Mouse (Mus musculus): ENCODE results near the gene Rdh16f2.
"Not testable (repeated sequence)": the region's sequence is repeated elsewhere in the genome, so short reads cannot be mapped to it uniquely, and the experiment has no call there.

Rdh16f2 gene

DNA sequence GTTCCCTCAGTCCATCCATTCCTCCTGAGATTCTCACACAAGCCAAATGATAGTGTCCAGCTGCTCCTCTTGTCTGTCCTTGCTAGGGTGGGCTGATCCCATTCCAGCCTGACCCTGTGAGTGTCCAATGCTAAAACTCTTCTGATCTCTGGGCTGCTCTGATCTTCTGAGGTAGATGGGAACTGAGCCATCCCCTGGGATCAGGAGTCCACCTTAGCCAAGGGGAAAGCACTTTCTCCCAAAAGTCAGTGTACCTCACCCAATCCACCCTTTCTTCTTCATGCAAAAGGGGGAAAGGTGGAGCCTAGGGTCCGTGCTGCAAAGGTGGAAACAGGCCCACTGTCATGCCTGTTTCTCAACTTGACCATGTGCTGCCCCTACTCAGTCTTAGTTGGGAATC, 25.2 kb downstream of the Rdh16f2 start:
- no peak for DNase-seq (ENCODE audit: low spot score)

DNA sequence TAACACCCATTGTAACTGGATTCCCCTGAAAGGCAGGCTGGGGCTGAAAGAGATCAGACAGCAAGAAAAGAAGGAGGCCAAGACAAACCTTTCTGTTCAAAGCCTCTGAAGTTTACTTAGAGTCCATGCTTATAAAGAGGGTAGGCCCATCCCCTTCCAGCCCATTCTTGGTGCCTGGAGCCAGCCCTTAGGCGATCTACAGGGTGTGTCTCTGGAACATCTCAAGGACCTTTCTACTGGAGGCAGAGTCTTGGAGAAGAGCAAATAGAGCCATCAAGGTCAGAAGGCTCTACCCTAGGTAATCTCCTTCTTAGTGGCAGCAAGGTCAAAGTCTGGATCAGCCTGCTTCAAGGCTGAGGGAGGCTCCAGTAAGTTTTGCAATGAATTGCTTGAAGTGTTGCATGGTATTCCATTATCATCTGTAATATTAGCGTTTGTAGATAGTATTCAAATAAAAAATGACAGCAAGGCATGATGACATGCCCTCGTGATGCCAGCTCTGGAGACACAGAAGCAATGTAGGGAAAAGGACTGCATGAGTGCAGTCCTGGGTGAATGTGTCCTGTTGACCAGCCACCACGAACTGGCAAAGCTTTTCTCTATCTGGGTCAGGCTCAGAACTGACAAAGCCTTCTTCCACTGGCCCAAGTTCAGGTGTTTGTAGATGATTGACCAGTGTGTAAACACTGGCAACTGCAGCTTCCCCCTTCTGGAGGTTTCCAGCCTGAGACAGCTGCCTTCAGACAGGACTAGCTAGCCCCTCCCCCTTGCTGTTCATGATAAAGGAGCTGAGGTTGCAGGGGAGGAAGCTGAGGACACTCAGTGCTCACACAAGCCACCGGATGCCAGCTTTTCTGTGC, 27.1 kb downstream of the Rdh16f2 start:
- DNase-seq (ENCODE audit: low spot score), result not testable (repeated sequence)

DNA sequence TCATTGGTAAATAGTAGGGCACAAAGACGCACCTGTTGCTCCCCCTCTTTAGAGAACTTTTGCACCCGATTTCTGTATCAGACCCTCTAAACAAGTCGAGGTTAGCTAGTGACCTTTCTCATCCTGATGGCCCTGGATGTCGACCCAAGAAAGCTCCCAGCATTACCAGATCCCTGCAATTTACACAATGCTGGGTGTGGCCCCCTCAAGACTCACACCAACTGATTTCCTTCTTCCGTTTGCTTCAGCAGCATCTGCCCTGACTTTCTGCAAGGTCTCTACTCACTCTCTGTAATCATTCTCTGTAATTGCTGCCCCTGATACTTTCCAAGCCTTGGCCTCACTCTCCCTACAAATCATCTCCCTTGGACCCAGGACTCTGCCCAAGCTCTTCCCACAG, 30.4 kb downstream of the Rdh16f2 start:
- no peak for DNase-seq (ENCODE audit: low spot score)

DNA sequence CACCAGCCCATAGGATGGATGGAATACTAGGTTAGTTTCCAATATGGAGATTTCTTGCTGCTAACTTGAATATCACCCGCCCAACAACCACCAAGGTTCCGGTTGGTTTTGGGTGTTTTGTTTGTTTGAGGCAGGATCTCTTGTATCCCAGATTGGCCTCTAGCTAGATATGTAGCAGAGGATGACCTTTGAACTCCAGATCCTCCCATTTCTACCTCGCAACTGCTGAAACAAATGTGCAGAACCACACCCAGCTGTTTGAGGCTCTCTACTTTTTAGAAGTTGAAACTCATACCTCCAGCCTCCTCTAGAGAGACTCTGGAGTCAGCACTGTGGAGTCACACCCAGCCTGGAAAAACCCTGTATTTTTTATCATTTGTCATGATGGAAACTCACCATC, 31.2 kb downstream of the Rdh16f2 start:
- no peak for DNase-seq (ENCODE audit: low spot score)

DNA sequence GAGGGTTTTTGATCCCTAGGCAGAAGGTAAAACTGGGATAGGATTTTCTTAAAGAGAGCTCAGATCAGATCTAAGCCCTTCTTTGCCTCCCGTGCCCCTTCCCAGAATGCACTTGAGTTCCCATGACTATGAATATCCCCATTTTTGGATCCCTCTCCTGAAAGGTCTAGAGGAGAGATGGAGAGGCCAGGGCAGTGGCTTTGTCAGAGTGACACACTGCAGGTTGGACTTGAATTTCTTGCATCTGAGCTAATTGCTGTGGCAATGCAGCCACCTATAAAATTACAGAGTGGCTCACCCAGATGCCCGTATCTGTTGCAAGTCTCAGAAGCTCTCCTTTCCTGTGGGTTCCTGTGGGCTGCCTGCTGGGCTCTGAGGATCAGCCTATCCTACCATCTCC, 31.9 kb downstream of the Rdh16f2 start, which contains the start of gene Sdr9c7:
Gene Sdr9c7 (plus strand): TSS at position 301 of the 400 bp plus-strand sequence.
- DNase-seq (ENCODE audit: low spot score), result no peak

DNA sequence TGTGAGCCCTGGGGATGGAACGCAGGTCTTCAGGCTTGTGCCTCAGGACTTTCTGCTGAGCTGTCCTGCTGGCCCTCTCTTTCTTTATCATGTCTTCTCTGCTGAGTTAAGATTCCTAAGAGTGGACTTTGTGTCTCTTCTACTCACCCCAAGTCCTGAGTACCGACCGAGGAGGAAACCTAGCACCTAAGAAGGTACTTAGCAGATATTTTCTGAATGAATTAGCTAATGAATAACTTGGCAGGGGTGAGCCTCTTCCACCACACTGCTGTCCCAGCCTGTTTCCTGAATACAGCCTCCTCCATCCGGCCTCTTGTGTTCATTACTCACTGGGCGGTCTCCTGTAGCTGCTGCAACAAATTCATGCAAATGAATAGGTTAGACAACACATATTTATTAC, 33.5 kb downstream of the Rdh16f2 start:
- DNase-seq (ENCODE audit: low spot score), result no peak

DNA sequence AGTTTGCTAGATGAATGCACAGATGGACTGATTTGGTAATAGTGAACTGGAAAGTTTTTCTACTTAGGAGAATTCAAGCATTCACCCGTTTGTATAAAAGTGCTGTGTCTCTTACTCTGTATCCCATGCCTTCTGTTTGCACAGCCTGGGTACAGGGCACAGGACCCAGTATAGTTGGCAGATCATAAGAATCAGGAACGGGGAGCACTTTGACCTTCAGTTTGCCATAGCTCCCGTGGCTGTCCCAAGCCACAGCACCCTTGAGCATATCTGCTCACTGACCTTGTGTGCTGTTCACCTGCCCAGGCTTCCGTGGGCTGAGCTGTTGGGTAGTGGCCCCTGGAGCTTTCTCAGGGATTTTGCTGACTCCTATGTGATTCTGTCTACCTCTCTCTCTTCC, 35.5 kb downstream of the Rdh16f2 start:
- DNase-seq (ENCODE audit: low spot score), result no peak

DNA sequence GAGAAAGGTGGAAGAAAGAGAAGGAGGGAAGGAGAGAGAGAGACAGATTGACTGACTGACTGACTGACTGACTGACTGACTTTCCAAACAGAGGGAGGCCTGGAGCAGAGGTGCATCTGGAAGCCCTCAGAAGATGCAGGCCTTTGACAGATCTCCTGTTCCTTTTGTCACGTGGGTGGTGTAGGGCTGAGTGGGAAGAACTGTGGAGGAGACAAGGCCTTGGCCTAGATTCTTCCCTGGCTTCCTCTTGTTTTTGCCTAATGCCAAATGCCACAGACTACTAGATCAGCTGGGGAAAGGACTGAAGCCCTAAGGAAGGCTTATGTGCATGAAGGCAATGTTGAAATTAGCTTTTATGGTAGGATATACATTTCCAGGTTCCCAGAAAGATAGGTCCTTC, 36.8 kb downstream of the Rdh16f2 start:
- DNase-seq (ENCODE audit: low spot score), result no peak

DNA sequence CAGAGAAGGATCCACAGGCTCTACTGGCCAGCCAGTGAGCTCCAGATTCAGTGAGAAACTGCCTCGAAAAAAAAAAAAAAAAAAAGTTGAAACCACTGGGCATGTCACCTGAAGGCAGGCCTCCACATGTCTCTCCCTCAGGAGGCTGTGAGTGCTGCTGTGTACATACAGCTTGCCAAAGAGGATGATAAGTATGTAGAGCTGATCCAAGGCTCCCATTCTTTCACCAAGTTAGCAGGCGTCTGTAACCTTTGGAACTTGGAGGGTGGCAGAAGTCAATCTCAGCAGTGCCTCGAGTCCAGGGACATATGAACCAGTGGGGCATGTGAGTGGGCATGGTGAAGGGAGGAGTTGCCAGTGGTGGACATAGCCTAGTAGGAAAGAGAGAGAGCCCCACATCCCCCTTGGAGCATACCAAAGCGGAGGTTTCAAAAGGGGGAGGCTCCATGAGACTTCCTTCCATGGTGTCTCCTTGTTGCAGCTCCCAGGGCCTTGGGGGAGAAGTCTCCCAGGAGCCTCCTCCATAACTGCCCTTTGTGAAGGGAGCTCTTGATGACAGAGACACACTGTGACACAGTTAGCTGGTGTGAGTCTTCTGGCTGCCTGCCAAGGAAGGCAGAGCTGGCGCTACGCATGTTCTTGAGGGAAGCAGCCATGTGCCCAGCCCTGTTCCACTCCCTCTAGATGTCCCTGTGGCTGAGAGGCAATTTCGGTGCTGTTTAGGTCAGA, 38.6 kb downstream of the Rdh16f2 start:
- no peak for DNase-seq (ENCODE audit: low spot score)

DNA sequence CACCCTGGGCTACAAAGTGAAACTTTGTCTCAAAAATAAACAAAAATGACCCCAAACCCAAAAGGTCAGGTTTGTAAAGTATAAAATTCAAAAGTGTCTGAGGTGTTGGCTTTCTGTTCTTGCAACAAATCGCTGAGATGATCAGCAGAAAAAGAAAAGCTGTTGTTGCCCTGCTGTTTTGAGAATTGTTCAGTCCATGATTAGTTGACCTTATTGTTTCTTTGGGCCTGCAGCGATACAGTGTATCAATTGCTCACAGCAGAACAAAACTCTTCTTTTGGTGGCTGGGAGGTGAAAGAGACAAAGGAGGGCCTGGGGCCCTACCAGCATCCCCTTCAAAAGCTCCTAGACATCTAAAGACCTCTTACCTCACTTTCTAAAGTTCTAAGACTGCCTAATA, 39.9 kb downstream of the Rdh16f2 start:
- no peak for DNase-seq (ENCODE audit: low spot score)

DNA sequence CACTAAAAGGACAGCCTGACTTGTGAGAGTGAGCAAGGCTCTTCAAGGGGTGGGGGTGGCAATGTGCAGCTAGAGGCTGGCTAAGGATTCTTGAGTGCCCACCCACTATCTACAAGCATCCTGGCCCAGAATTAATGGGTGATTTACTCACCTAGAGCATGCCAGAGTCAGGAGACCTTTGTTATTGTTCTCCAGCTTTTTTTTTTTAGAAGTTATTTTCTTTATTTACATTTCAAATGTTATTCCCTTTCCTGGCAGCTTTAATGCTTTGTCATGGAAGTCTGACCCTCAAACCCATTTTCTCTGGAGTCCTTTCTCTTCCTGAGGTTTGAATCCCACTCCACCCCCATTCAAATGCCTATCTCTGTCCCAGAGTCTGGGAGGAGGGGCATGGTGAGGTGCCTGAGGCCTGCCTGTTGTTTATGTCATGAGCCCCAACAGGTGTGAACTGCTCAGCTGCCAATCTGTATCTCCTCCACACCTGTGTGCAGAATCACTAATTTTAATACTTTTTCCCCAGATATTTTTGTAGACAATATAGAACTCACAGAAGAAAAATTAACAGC, 41.2 kb downstream of the Rdh16f2 start:
- DNase-seq (ENCODE audit: low spot score), result no peak

DNA sequence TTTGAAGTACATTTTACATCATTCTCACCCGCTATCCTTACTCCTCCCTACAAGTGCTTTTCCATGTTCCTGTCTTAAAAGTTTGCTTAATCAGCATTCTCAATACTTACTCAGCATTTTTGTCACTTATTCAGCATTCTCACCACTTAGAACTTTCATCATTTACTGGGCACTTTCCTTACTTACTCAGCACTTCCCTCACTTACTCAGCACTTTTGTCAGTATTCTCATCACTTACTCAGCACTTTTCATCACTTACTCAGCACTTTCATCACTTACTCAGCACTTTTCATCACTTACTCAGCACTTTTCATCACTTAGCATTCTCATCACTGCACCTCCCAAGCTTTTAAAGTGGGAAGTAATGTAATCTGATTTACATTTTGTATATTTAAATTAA, 49.3 kb downstream of the Rdh16f2 start:
- DNase-seq (ENCODE audit: low spot score), result no peak

DNA sequence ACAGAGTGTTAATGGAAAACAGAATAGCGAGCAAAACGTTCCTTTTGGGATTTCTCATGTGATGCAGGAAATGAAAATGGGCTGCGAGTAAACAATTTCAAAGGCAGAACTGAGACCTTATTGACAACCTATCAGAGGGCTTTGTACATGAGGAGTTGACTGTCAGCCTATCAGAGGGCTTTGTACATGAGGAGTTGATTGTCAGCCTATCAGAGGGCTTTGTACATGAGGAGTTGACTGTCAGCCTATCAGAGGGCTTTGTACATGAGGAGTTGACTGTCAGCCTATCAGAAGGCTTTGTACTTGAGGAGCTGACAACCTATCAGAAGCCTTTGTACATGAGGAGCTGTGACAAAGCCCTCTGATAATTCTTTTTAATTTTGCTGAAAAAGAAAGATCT, 50.9 kb downstream of the Rdh16f2 start:
- not testable (repeated sequence) for DNase-seq (ENCODE audit: low spot score)

DNA sequence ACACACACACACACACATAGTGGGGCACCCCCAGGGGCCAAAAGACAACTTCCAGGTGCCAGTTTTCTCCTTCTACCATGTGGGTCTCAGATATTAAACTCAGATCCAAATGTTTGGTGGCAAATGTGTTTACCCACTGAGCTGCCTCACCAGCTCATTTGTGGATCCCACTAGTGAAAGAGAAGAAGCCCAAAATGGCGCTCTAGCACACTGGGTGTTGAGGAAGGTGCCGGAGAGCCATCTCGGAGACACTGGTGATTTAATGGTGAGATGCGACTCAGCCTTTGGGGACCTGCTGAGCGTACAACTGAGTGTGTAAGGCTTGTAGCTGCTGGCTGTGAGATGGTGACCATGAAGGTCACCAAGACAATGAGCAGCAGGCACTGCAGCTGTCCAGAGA, 51.4 kb downstream of the Rdh16f2 start:
- DNase-seq (ENCODE audit: low spot score), result no peak

DNA sequence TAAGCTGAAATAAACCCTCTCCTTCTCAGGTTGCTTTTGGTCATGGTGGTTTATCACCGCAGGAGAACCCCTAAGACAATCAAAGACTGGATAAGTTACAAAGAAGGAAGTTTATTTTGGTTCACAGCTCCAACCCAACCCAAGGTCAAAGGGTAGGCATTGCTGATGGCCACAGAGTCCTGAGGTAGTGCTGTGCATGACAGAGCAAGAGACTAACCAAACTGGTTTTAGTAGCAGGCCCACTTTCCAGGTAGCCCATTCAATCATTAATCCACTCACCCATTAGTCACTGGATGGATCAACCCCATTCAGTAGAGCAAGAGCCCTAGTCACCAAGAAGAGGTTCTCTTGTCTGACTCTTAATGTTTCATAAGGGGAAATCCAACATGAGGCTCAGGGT, 56.0 kb downstream of the Rdh16f2 start:
- DNase-seq (ENCODE audit: low spot score), result no peak

DNA sequence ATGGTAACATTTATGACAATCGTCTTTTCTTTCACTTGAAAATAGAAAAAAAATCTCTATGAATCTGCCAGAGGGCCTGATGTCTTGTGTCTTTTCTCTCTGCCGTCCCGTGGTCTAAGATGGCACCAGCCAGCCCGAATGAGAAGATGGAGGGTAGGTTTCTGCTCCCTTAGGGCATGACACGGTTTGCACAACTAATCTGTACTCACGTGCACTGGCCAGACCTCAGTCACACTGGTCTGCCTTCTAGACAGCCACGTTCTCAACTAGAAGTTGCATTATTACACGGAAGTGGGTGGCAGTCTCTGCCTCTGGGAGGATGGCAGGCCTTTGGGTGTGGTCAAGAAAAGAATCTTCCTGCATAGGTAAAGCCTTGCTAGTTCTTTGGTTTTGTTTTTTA, 56.8 kb downstream of the Rdh16f2 start:
- DNase-seq (ENCODE audit: low spot score), result no peak

DNA sequence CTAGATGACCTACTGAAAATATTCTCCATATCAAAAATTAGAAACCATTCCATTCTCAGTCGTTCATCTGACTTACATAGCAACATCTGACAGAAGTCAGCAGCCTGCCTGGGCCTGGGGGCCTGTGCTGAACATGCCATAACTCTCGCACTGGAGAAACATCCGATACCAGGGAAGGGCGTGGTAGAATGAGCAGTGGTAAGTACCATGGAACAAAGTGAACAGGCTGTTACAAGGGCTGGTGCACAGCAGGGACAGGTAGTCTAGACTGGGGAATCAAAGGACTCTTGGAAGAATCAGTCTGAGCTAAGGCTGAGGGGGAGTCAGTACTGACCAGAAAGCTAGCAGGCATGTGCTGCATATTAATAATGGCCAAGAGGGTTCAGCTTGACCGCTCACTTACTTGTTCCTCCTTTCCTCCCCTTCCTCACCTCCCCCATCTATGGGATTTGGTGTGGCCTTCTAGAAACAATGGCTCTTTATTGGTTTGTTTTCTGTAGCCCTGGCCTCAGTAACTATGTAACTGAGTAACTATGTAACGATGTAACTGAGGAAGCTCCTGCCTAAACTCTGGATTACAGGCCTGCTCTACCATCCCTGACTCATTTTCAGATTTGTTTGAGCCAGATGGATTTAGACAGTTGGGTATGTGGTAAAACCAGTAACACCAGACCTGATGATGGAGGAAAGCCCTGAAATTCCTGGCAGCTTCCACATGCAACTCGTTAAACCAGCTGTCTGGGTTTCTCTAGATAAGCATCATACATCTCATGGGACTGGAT, 58.5 kb downstream of the Rdh16f2 start:
- DNase-seq (ENCODE audit: low spot score), result no peak
